Mouse (Mus musculus): ENCODE data around the gene Atp6v0e.
A peak's percentile ranks its signal among the peaks of the same experiment; 100 is the strongest.

Gene Atp6v0e

DNA sequence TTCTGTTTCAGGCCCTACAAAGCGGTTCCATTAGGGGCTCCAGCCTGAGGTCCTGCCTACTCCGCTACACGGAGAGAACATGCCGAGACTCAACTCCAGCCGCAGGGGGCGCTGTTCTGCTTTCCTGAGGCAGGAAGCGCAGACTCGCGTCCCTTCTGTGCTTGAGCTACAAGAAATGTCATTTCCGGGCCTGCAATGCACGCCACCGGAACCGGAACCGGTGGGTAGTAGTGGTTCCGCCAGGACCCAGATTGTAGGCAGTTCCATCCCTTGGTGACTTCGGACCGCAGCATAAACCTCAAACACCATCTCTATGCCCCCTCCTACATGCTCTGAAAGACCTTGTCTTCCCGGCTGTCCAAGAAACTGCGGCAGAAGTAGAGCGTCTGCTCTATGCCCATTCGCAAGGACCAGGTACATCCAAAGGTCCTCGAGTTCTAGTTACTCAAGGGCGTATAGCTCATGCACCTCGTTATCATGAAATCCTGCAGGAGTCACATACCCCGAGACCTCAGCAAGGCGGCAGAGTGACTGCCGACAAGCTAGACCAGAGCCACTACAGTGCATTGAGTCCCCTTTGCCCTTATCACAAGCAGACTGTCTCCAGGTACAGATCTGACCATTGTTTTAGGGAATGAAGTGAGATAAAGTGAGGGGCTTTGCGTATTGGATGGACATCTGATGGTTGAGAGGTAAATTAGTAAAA, at the start of gene Atp6v0e:
Atp6v0e (plus strand) TSS at position 254 of the 706 bp plus-strand sequence.
- peak; percentile 96 for DNase-seq (ENCODE audit: low read depth)

DNA sequence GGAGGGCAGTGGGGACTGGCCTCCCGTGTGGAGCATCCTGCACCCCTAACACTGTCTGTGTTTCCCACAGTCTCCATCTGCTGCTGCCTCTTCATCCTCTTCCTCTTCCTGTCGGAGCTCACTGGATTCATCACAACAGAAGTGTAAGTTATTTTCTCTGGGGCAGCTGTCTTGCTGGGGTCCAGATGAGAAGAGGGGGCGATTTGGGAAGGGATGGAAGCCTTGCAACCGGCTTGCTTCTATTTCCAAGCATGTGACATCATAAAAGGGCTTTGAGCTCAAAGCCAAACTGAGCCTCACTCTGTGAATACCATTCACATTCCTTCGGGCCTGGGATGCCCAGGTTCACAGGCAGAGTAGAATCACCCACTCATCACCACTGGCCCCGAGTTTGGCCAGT, 48.7 kb upstream of the Atp6v0e start:
- DNase-seq (ENCODE audit: low read depth) = no peak

DNA sequence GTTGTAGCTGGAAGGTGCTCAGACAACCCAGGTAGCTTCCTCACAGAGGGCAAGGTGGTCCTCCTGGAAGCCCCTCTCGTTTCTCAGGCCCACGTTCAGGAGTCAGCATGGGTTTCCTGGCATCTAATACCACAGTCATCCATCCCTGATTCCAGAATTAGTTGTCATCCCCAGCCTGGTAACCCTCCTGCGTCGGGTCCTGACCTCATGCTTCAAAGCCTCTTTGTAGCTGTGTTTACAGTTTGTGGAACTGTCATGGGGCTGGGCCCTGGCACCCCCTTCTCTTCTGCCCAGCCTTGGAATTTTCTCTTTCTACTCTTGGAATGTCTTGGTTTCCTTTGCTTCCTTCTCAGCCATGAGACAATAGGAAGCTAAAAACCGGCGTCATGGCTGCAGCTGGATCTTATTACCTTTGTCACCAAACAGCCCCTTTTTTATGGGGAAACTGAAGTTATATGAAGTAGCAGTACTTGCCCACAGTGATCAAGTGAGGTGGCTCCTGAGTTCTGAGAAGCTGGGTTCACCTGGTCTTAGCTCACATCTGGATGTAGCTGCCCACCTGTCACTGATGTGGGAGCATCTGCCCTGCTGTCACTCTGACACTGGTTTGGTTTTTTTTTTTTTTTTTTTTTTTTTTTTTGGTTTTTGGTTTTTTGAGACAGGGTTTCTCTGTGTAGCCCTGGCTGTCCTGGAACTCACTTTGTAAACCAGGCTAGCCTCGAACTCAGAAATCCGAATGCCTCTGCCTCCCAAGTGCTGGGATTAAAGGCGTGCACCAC, 48.1 kb upstream of the Atp6v0e start:
- DNase-seq (ENCODE audit: low read depth) = no peak

DNA sequence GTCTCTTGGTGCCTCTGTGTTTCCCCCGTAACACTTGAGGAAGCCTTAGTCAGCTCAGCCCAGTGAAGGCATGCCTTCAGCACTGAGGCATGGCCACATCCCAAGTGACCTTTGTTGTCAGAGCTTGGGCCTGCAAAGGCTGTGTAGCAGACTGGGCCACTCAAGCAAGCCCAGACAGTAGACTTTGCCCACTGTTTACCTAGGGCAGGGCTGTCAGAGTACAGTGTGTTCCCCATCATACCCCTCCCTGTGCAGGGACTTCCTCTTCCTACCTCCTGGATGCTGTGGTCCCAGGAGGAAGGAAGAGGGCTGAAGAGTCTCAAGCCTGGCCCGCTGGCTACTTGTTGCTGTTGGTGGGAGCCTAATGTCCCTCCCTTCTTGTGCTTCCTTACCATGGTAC, 46.3 kb upstream of the Atp6v0e start:
- no peak for DNase-seq (ENCODE audit: low read depth)

DNA sequence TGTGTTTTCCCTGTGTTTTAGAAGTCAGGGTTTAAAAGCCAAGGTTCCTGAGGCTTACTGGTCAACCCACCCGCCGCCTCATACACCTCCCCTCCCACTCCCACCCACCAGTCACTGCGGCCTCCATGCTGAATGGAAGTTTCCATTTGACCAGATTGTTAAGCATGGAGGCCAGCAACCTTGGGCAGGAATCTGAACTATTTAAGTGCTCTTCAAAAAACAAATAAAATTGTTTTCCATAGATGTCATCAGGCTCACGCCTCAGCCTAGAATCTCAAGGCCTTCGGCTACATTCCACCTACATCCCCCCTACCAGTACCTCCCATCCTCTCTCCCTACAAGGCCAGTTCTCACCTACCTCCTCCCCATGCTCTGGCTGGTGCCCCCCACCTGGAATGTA, 44.5 kb upstream of the Atp6v0e start:
- DNase-seq (ENCODE audit: low read depth) = no peak

DNA sequence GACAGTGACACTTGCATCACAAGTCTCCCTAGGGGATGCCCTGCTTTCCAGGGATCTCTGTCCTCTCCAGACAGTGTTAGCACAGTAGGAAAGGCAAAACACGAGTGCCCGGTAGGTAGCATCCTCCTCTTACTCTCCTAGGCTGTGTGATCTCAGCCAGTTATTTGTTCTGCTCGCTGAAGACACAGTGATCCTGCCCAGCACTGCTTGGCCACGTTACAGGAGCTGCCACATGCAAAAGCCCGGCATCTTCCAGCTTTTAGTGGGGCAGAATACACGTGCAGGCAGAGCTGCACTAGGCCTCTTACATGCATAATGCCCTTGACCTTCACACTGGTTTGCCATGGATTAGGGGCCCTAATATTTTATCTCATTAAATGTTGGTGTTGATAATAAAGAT, 43.5 kb upstream of the Atp6v0e start:
- DNase-seq (ENCODE audit: low read depth) = no peak

DNA sequence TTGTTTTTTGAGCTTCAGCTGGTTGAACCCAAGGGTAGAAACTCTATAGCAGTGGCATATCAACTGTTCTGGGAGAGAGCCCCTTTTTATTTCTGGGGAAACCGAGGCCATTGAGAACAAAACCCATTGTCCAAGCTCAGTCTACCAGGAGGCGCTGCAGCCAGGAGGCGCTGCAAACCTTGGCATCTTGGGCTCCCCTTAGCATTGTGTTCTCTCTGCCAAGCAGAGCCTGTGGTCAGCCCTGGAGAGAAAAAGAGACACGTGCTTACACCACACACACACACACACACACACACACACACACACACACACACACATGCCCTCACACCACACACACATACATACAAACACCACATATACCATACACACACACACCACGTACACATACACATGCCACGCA, 42.7 kb upstream of the Atp6v0e start:
- no peak for DNase-seq (ENCODE audit: low read depth)

DNA sequence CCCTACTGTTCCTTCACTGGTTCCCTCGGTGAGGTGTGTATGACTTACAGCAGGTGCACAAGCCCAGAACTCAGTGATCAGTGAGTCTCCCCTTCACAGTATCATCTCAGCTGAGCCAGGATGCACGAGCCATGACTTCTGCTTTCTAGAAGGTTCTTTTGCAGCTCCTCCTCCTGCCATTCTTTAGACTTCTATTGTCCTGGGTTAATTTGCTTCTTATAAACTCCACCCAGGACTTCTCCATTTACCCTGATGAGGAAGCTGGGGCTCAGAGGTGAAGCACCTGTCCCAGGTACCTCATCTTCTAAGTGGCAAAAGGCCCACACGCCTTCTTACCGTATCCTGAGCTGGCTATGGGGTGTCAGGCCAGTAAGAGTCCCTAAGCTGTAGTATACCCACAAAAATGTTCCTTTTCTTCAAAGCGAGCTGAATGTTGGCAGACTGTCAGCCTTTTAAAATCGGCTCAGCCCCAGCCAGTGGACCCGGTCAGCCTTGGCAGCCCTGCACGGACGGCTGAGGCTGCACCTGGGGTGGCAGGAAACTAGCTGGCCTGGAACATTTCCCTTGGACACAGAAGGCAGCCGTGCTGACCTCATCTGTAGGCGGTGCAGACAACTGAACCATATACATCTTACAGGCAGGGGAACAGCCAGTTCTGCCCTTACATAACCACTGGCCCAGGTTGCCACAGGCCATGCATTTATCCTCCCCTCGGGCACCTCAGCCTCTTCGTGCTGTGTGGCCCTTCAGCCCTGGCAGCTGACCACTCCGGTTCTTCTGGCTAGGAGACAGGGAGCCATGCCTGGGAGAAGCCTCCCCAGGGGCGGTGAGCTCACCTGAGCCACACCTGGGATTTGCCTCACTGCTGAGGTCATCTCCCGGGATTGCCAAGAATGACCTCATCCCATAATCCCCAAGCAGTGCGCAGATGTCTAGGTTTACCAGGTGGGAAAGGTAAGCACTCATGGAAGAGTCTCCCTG, 42.0 kb upstream of the Atp6v0e start:
- DNase-seq (ENCODE audit: low read depth) = no peak

DNA sequence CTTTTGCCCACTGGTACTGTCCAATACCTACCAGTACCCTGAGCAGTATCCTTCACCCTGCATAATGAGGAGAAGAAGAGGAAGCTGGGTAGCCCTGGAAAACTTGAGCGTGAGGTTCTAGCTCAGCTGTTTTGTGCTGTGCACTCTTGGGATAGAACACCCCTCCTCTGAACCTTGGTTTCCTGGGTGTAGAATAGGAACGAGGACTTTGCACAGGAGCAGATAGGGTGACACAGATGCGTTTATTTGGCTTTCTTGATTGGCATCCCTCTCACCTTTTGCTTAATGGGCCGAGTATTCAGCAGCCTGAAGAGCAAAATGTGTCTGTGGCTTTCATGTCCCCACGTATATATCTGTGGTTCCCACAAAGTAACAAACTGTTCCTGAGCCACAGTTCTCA, 41.1 kb upstream of the Atp6v0e start:
- no peak for DNase-seq (ENCODE audit: low read depth)

DNA sequence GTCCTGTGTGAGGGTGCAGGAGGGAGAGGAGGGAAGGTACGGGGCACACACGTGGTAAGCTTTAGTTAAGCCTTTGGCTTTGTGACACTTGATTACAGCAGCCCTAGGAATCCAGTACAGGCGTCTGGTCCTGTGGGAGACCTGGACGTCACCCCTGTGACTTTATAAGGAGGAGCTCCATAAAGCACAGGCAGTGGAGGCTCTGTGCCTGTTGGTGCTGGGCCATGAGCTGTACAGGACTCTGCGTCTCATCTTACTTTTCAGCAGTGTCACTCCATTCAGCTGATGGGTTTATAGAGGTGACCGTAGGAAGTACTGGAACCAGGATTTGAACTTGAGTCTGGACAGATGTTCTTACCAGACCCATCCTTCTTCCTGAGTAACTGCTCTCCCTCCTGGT, 39.0 kb upstream of the Atp6v0e start:
- DNase-seq (ENCODE audit: low read depth) = no peak

DNA sequence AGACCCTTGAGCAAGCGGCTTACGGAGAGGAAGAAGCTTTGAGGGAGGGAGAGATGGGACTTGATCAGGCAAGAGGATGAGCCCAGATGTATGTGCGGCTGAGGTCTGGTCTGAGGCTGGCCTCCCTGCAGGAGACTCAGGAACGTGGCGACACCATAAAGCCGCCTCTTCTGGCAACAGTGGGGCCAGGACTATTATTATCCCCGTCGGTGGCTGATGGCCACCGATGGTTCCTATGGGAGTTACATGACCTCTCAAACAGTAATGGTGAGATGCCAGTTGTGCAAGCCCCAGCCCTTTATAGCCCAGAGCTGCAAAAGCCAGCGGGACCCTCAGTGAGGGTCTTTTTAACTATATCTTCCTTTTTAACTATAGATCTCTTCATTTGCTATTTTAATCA, 38.0 kb upstream of the Atp6v0e start:
- no peak for DNase-seq (ENCODE audit: low read depth)

DNA sequence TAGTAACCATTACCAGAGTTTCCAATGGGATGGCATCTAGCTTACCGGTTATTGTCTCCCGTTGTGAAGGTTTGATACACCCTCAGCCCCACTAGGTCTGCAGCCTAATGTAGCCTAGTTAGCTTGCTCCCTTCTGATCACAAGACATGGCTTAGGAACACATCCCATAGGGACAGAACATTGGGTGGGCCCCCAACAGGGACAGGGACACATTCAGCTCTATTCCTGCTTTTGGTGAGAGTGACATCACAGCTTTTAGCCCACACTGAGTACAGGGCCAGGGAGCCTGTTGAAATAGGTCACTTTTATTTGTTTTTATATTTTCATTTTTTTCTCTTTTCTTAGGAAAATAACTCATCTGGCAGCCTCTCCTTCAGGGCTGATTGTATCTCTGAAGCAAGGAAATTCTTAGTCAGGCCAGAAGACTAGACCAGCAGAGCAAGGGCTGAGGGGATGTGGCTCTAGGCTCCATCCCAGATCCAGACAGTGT, 37.5 kb upstream of the Atp6v0e start:
- DNase-seq (ENCODE audit: low read depth) = no peak

DNA sequence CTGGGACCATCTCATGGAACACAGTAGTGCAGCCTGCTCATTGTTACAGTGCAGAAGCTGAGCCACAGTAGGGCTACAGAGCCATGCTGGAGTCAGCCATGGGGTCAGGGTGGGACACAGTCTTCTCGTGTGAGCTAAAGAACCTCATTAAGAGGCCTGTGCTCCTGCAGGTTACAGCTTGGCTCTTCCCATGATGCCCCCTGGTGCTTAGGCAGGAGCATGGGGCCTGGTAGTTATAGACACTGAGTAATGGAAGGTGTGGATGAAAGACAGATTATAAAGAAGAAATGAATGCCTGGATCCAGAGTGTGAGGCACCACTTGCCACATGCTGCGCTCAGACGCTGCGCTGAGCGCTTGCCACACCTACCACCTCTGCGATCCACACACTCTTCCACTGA, 34.6 kb upstream of the Atp6v0e start:
- DNase-seq (ENCODE audit: low read depth) = no peak

DNA sequence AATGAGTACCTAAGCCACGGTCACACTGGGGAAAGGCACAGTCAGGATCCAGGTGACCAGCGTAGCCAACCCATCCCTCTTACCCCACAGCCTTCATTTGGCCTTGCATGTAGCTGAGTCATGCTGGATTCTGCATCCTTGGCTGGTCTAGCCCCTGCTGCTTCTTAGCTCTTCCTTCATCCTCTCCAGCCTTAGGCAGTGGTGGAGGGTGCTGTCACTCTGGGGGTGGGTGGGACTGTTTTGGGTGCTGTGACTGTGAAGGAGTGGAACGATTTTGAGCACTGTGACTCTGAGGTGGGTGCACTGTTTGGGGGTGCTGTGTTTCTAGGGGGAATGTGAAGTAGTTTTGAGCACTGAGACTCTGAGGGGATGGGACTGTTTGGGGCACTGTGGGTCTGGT, 34.1 kb upstream of the Atp6v0e start:
- DNase-seq (ENCODE audit: low read depth) = no peak

DNA sequence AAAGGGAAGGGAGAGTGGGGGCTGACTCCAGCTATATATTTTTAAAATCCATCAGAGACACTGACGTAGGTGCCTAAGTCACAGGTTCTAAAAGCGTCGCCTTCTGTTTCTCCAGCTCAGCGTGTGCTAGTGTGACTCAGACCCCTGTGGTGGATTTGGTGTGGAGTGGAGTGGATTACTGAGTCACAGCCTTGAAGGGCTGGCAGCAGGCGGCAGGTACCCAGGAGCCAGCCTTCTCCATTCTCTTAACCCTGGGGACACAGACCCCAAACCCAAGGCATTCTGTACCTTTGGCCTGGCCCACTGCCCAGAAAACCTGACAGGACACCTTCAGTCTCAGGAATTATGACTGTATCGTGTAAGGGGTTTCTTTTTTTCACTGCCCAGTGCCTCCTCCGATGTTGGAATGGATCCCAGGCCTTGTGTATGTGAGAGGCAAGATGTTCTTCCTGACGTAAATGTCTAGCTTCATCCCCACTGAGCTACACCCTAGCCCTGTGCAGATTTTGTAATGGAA, 31.2 kb upstream of the Atp6v0e start:
- no peak for DNase-seq (ENCODE audit: low read depth)

DNA sequence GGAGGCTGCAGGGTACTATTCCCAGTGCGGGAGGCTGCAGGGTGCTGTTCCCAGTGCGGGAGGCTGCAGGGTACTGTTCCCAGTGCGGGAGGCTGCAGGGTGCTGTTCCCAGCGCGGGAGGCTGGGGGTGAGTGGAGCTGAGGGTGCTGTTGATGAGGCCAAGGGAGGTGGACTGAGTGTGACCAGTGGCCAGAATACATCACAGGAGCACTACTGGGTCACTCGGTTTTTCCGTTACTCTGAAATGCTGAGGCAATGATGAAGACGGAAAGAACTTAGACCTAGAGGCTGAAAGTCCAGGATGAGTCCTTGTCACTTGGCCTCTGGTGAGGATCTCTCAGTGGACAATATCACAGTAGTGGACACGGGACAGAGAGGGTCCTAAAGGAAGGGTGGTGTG, 29.8 kb upstream of the Atp6v0e start:
- DNase-seq (ENCODE audit: low read depth) = no peak

DNA sequence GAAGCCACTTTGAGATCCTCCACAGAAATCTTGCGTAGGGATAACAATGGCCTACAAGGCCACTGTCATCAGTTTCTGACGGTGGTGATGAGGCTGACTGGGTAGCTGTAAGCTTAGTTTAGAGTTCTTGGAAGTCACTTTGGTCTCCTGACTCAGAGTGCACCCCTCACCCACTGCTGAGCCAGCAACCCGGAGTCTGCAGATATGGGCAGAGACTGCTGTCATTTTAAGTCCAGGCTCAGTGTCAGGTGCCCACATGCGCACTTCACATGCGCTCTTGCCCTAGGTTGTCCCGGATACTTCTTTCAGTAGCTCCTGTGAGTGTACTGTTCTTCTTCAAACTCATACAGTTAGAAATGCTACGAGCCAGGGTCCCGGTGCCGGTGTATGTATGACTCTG, 29.1 kb upstream of the Atp6v0e start:
- no peak for DNase-seq (ENCODE audit: low read depth)

DNA sequence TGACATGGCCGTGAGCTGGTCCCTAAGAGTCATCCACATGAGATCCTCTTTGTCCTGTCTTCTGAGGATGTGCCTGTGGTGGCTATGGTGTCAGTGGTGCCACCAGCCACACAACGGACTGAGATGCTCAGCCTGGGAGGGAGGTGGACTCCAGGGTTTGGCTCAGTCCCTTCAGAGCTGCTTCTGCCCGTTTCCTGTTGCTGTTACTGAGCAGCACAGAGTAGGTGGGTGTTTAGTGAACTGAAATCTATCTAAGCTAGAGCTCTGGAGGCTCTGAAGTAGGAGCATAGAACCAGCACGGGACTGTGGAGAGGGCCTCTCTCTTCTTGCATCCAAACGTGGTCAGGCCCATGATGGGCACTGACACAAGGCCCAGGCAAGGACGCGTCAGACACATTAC, 28.5 kb upstream of the Atp6v0e start:
- DNase-seq (ENCODE audit: low read depth) = no peak

DNA sequence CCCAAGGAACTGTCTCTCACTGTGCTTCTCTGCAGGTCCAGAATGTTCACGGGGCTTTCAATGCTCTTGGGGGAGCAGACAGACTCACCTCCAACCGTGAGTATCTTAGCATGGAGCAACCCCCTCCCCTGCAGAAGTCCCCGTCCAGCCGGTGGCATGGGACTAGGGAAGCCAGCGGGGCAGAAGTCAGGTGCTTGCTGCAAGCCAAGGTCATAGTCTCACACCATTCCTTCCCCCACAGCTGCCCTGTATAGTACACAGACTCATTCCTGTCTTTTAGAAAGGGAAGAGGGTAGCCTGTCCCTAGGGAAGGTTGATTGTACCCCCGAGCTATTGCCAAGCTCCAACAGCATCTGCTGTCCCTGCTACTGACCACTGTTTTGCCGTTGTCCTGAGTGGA, 27.1 kb upstream of the Atp6v0e start:
- DNase-seq (ENCODE audit: low read depth) = no peak

DNA sequence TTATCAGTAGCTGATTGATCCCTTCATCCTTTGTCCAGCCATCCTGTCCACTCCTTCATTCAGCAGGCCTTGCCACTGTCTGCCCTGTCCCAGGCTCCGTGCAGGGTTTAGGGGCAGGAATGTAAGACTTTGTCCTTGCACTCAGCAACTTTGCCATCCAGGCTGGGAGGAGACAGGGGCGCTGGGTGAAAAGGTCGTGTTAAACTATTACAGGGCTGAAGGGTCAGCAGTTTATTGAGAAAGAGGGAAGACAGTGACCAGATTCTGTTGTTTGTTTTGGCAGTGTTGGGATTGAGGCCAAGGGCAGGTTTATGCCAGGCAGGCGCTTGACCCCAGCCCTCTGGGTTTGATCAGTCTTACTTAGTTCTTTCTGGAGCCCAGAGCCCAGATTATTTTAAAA, 25.2 kb upstream of the Atp6v0e start:
- no peak for DNase-seq (ENCODE audit: low read depth)

DNA sequence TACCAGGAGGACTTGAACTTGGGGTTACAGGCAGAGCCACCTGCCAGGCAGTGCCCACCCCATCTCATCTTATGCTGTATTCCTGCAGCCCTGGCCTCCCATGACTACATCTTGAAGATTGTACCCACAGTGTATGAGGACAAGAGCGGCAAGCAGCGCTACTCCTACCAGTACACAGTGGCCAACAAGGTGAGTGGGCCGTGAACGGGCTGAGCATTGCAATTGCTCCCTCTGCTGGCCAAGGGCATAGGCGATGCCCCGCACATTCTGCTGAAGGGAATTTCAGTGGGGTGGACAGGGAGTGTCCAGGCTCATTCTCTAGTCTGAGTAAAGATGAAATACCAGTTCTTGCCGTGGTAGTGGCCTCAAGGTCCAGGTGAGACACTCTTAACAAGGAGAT, 24.4 kb upstream of the Atp6v0e start:
- peak; percentile 40 for DNase-seq (ENCODE audit: low read depth)

DNA sequence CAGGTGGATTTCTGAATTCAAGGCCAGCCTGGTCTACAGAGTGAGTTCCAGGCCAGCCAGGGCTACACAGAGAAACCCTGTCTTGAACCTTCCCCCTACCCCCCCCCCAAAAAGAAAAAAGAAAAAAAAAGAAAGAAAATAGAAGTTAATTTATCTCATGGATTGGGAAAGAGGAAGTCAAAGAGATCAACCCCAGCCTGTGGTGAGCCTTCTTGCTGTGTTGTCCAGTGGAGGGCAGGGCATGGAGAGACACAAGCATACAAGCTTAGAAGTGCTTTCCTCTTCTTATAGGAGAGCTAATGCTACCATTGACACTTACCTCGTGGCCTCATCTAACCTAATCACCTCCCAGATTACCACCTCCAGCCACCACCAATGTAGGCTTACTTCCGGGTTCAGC, 23.2 kb upstream of the Atp6v0e start:
- DNase-seq (ENCODE audit: low read depth) = no peak

Measured in c-Kit-positive CD71-positive TER-119-negative erythroid progenitor cells, embryonic 14.5 days (primary cell).